Mouse (Mus musculus) layer of hippocampus, postnatal 10 days (tissue): ENCODE measurements around the gene Mpp2. TPM values are rescaled to one million over a fixed set of nuclear protein-coding genes. Genes with fewer than 3 reads are reported as not detected.

Experiments
- DNase-seq, 2 experiments: peaks; one replicate each; pipeline ENCODE4 v3.0.0; 2021; ENCODE audit warnings: low spot score in 2 of 2
- long read RNA-seq: library from polyadenylated mRNA; stranded (forward); transcript quantifications from one replicate; pipeline ENCODE4 v2.0.0, GENCODE M21; 2023
- total RNA-seq, 2 experiments: library from RNA; stranded (reverse); gene quantifications; 2 replicates each; pipeline ENCODE4 v1.2.3; 2021

Gene Mpp2
- 100 to 1,000 TPM; 103 to 110 TPM for total RNA-seq
- long read RNA-seq, full-length matches to known transcripts = 7 of 48 reads
- long read RNA-seq, partial matches to known transcripts = 2 of 48 reads
- long read RNA-seq, other reads (novel, unspliced or antisense) = 39 of 48 reads

DNA sequence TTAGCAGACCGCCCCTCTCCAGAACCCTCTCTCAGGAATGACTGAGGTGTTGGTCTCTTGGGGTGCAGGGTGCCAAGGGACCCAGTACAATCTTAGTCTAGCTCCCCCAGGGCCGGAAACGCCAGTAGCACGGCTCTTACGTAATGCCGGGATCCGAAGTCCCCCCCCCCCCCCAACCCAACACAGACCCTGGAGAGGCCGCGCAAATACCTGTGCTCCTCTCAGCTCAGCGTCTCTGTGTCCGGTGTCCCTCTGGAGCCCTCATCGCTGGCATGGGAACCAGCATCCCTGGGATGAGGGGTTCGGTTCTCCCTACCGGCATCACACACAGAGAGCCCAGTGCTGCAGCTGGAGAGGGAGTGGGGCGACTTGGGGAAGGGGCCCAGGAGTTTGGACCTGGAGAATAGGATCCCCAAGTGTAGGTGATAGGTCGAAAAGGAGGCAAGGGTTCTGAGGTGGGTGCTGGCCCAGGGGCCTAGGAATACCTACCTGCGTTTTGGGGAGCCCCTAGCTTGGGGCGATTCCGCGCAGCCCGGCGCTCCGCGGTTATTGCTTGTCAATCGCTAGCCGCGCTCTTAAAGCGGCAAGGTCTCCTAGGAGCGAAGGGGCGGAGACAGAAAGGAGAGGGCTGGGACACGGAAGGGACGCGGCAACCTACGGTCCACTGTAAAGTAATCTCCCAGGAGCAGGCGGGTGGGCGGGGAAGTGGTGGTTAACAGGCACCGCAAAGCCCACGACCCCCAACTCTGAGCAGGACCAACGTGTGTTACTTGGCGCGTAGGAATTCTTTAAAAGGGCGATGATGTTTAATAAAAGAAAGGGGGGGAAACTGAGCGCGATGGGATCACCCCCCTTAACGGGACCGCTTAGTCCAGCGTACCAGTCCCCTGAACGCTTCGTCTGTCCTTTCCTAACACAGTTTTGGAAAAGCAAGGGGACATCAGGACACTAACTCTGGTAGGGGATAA, at the start of gene Mpp2:
Mpp2 (minus strand) TSS at position 585 of the 968 bp plus-strand sequence.
- DNase-seq = peak; percentile 73 to 75

DNA sequence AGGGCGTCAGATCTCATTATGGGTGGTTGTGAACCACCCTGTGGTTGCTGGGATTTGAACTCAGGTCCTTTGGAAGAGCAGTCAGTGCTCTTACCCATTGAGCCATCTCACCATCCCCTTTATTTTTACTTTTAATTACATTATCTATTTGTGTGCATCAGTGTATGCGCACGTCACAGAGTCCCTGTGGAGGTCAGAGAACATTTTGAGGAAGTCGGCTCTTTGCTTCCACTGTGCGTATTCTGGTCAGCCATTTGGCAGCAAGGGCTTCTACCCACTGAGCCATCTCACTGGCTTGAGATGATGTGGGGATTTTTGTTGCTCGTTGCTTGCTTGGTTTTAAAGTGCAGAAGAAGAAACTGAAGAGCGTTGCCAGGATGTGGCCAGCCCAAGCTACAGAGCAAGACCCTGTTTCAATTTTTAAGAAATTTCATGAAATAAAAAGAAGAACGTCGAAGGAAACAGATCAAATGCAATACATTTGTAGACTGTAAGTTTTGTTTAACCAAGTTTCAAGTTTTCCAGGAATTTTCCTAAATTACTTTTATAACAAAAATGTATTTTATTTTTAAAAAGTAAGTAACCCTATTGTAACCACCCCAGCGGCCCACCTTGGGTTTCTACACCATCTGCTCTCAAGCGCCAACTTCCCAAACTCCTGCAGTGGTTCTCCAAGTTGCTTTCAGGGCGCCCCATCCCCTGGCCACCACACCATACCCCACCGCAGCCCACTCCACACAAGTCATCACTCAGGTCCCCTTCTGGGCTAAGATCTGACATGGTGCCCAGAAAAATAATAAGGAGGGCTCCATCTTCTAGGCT, 49.5 kb upstream of the Mpp2 start:
- no peak for DNase-seq

DNA sequence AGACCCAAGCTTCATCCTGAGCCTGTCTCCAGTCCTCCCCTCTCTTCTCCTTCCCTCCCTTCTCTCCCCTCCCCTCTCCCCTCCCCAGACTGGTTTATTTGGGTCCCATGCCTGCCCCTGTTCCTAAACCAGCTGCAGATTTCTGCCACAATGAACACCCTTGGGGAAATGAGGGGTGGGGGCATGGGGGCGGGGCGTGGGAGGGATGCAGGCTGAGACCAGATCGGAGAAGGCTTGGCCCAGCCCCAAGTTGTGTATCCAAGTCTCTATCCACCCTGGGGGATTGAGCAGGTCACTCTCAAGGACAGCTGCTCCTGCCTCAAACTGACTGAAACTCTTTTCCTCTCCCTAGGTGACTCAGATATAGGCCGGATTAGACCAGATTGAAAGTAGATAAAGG, 46.2 kb upstream of the Mpp2 start:
- DNase-seq = no peak

DNA sequence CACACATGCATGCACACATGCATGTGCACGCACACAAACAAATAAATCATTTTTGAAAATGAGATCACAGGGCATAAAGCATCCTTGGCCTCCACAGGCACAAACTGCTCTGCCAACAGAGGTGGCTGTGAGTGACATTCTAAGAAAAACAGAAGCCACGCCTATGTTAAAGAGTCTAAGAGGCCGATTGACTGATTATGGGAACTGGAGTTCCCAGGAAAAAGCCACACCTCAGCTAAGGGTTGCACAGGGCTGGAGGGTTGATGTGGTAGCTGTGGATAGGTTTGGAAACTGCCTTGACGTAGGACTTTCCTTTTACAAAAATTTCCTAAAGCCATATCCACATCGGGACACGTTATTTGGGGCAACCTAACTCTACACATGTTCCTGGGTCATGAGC, 29.1 kb upstream of the Mpp2 start:
- no peak for DNase-seq

DNA sequence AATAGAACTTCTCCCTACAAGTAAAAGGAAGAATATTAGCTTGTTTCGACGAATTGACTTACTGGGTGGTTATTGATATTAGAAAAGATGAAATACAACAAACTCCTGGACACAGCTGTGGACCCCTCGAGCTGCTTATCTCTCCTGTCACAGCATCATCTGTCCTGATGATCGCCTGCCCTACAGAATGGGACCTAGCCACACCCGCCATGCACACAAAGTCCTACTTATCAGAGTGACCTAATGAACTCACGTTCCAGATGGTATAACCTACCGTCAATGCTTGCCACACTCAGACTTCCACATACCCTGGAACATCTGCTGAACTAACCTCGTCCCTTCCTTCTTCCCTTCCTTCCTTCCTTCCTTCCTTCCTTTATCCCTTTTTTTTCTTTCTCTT, 27.9 kb upstream of the Mpp2 start:
- DNase-seq = no peak

DNA sequence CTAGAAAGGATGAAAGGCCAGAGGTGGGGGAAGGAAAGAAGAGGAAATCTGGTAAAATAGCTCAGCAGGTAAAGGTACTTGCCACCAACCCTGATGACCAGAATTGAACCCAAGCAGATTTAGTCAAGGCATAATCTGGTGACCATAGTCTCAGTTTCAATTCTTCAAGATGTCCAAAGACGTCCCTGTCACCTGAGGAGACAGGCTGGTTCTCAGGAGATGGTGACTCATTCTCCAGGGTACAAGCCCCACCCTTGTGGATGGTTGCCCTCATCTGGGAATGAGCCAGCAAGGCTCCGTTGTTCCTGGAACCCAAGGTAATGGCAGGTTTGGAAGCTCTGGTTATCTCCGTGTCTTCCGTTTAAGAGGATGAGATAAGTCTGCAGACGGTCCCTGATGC, 23.3 kb upstream of the Mpp2 start:
- DNase-seq = no peak

DNA sequence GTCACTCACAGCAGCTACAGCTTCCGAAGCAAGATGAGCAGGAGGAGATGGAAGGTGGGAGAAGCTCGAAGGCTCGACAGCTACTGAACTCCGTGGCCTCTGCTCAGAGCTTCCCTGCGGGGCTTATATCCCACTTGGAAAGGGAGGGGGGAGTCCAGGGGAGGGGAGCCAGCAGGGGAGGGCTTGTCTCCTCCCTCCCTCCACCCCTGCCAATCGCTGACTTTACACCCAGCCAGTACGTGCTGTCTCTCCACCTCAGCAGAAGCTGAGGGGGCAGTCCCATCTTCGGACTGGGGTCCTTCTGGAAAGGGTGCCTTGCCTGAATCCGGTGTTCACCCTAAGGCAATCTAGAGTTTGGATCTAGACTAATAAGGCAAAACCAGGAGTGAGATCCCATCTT, 19.4 kb upstream of the Mpp2 start, which contains the start of gene Pyy:
Pyy (minus strand) TSS at position 101 of the 400 bp plus-strand sequence.
- no peak for DNase-seq

DNA sequence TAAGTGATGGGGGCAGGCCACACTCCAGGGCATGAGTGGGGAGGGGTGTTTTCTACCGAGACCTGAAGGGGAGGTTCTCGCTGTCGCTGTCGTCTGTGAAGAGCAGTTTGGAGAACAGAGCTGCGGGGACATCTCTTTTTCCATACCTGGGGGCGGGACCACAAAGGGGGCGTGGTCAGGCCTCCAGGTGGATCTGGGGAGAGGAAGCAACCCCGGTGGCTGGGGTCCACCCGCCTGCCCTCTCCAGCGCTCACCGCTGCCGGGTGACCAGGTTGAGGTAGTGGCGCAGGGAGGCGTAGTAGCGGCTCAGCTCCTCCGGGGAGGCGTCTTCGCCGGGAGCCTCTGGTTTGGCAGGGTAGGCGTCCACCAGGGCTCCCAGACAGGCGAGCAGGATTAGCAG, 18.6 kb upstream of the Mpp2 start:
- no peak for DNase-seq

DNA sequence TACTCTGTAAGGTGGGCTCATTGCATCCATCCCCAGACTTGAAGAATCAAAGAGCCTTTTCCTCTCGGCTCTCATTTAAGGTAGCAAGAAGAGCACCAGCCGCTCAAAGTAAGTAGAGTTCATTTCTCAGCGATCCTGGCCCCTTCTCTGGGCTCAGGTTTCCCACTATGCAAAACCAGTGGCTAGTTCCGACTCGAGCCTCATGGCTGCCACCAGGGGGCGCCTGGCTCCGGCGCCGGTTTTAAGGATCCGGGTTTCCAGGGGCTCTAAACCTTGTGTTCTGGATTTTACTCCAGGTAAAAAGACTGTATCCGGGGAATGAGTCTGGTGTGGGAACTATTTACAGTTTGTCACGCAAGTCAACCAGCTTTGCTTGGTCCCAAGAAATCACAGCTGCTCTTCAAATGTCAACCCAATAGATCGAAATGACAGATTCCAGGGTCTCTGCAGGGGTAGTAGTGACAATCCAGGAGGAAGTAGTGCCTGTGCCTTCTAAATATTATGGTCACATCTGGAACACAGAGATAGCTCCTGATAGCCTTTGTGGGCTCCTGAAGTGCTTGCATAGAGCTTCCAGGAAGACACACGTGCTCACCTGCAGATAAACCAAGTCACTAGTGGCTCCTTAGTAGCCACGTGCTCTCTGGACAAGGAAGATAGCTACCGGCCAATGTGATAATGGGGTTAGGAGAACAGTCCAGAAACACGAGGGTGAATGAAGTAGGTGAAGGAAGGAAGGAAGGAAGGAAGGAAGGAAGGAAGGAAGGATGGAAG, 14.4 kb upstream of the Mpp2 start:
- DNase-seq = peak; percentile 73 to 79

DNA sequence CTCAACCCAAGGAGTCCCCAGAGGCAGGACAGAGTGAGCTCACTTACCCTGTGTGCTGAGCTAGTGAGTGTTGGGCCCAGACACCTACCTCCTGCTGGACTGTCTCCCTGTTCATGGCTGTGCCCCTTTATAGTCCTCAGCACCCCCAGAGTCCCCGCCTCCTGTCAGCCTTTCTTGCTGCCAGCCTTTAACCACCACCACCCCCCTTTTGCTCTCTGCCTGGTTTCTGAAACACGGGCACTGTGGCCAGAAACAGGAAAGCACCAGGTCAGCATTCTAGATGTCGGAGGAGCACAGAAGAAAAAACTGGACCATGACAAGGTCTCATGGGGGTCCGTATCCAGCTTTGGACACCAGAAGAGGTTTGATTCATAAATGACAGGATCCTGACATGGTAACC, 12.9 kb upstream of the Mpp2 start, which contains the start of gene Ppy:
Ppy (minus strand) TSS at position 101 of the 400 bp plus-strand sequence.
- no peak for DNase-seq

DNA sequence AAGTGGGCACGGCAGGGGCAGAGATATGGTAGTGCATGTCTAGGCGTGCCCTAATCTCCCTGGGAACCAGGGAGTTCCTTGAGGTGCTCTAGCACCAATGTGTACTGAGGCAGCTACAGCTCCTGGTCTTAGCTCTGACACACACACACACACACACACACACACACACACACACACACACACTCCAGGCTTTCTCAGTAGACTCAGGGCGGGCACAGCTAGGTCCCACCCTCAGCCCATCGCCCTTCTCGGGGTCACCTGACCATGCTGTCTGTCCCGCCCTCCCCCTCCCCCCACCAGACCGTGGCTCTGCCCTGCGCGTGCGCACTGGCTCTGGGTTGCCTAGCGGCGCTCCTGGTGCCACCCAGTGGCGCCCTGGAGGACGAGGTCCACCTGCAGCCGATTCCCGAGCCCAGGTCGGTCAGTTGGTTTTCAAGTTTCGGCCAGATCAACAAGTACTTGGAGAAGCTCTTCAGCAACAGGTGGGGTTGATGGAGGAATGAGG, 8.6 kb upstream of the Mpp2 start:
- peak; percentile 71 to 82 for DNase-seq

DNA sequence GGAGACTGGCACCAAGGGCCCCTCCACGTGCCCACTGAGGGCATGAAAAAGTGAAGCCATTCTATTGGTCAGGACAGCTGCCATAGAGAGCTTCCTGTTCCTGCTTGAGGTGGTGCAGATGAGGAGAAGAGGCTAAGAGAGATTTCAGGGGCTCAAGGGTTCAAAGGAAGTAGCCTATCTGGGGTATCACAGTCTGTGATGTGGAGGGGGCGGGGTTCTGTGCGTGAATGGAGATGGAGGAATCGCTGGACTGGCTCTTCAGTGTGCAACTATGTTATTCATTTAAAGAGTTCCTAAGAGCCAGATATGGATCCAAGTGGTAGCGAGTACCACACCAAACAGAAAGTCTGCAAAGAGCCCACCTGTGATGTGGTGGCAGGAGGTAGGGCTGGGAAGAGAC, 8.1 kb upstream of the Mpp2 start:
- no peak for DNase-seq

DNA sequence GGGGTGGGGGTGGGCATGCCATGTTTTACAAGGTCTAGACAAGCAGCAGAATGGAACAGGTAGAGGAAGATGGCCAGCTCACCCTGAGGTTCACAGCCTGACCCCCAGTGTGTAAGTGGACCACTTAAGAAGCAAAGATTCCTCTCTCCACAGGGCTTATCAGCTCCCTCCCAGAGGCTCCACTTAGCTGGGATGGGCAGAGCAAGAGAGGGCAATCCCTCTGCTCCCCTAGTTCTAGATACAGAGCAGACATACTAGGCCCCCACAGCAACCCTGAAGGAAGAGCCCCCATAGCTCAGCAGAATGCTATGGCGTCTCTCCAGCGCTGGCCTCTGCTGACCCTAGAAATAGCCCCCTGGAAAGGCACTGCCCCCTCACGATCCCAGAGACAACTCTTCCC, 7.4 kb upstream of the Mpp2 start:
- DNase-seq = no peak

DNA sequence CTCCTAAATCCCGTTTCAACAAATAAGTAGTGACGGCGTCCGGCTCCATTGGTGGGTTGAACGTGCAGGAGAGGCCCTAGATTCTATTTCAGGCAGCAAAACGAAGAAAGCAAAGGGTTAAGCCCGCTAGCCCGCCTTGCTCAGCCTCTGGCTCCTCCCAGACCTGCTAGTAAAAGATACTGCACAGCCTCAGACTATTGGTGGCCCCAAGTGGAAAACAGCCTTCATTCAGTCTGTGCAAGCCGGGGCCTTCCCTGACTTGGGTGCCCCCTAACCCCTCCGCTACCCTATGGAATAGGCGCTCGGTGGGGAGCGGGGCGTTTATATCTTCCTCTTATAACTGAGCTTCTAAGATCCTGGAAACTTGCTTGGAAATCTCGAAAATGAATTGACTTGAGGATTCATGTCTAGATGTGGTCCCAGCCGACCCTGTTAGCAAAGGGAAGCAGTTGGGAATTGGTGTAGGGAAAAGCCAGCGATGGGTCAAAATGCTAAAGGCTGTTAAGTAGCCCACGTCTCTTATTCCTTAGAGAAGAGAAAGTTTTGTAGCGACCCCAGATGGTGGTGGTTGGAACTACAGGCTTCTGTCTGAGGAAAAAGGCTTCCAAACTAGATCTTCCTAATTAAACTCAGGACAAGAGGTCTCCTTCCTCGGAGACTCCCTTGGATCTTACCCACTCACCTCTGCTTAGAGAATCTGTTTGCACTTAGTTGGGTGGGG, 933 bp upstream of the Mpp2 start:
- peak; percentile 82 for DNase-seq

DNA sequence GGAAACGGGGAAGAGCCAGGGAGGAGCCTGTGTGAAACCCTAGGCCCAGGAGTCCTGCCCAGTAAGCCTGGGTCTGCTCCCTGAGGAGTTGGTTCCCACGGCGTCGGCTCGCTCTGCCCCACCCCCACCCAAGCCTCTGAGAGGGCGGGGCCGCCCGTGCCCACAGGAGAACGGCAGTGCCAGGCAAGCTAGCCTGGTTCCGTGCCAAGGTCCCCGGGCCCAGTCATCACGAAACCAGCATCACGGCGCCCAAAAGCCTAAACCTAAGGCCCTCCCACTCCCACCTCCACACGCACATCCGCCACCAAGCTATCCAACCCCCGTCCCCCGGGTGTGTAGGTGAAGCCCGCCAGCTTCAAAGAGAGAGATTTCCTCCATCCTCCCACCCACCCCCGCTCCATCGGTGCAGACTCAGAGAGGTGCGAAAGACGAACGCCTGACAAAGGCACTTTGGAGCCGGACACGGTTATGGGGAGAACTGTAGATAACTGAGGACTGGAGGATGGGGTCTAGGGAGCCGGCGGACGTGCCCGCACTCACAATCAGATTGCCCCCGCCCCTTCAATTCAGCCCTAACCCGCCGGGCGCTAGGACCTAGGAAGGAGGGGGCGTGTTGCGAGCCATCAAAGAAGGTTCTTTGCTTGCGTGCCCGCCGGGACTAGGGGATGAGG, 1.1 kb downstream of the Mpp2 start:
- peak; percentile 84 to 89 for DNase-seq

DNA sequence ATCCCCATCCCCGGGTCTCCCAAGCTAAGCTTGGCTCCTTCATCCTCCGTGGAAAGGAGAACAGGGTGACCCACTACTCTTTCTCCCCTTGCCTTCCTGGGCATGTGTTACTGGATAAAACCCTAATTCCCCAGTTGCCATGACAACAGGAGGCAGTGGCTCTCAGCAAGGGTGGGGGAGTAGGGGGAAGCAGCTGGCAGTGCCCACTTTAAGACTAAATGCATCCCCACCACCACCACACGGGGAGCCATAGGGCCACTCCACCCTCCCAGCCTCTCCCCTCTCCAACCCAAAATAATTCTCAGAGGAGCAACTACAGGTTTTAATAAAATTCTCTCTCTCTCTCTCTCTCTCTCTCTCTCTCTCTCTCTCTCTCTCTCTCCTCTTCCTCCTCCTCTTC, 2.0 kb downstream of the Mpp2 start:
- peak; percentile 73 to 78 for DNase-seq

DNA sequence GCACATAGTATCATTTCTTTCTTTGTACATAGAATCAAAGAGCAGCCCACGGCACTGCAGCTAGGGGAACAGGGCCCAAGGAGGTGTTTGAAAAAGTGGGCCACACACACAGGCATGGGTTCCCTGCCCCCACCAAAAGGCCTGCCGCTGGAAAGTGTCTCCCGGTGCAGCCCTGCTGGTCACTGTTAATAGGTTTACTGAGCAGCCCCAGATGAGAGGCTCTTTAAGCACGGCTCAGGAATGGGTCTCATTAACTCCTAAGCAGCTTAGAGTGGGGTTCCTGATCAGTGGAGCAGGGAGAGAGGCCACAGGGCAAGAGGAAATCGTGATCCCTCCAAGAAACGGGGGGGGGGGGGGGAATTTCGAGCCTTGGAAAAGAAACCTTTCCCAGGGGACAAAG, 4.2 kb downstream of the Mpp2 start:
- no peak for DNase-seq

DNA sequence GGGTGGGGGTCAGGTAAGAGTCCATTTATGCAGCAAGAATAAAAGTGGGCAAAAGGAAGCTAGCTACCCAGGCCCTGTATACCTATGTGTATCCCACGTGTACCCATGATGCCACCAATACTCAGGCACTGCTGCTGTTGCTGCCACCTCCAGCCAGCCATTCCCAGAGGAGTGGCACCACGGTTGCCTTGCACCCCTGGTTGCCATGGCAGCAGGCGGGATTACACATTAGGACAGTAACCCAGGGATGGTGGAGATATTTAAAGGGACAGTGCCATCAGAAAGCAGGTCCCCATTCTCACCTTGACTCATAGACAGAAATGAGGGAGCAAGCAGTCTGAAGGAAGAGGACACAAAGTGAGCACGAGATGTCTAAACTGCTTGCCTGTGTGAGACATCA, 5.1 kb downstream of the Mpp2 start:
- no peak for DNase-seq

DNA sequence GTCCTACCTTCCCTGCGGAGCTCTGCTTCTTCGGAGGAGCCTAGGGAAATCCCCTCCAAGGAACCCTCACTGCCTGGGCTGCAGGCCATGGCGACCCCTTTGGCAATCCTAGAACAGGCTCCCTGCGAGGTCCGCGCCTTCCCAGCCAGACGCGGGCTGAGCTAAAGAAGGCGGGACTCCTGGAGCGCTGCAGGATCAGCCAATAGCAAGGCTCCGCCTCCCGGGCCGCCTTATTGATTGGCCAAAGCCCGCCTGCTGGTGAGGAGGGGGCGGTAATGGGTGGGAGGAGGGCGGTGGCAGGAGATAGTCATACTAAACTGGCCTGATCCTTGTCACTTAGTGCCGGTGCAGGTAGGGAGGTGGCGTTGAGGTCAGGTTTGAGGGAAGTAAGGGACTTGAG, 6.0 kb downstream of the Mpp2 start:
- peak; percentile 81 to 88 for DNase-seq

DNA sequence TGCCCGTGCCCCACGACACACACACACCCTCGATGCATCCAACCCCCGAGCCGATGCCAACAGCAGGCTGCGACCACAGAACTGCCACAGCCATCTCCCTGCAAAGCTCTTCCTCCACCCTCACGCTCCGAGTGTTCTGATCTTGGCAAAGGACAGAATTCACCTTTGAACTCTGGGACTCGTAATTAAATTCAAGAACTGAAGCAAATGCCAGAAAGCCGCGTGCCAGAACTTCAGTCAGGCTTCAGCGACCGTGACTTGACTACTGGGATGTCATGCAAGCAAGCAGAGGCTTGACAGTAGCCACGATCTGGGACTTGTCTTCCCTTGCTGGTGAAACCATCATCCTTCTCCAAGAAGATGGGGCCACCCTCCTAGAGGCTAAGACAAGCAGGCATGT, 14.6 kb downstream of the Mpp2 start:
- DNase-seq = no peak
